Mouse (Mus musculus) spleen, postnatal 4 days (tissue): Measurements from ENCODE around the gene Slc46a2.

Source experiments
- DNase-seq, 2 experiments: peaks; one replicate each; pipeline ENCODE4 v3.0.0; 2022; ENCODE audit warnings: low spot score in 2 of 2

Gene Slc46a2

GRCm38 (mm10) chr4:59859693-59860425, 55.0 kb downstream of the Slc46a2 start:
- DNase-seq, result no peak
